Mouse (Mus musculus) spleen, adult 2 months (tissue): Measurements from ENCODE around the gene Pth2.

Experiments
- CTCF ChIP-seq: fragments of 200-500 bp; IDR thresholded peaks from 2 replicates; pipeline ENCODE4 v1.5.1; 2011; ENCODE audit warnings: mild to moderate bottlenecking, inconsistent platforms; ENCODE audit not compliant: insufficient read depth, insufficient read length, insufficient replicate concordance; ENCODE audit errors: extremely low read depth
- POLR2A ChIP-seq: fragments of 200-500 bp; IDR thresholded peaks from 2 replicates; pipeline ENCODE4 v1.6.1; 2011; ENCODE audit warnings: low read depth, low read length, inconsistent platforms

GRCm38 (mm10) chr7:45198435-45198834 is 17.6 kb downstream of the Pth2 start:
- TF ChIP-seq CTCF: peak; percentile 79; the same call in 1 of the 2 replicates
- no peak for TF ChIP-seq POLR2A
